ENCODE assay signal across 1 mouse cellular context in the genomic region with DNA sequence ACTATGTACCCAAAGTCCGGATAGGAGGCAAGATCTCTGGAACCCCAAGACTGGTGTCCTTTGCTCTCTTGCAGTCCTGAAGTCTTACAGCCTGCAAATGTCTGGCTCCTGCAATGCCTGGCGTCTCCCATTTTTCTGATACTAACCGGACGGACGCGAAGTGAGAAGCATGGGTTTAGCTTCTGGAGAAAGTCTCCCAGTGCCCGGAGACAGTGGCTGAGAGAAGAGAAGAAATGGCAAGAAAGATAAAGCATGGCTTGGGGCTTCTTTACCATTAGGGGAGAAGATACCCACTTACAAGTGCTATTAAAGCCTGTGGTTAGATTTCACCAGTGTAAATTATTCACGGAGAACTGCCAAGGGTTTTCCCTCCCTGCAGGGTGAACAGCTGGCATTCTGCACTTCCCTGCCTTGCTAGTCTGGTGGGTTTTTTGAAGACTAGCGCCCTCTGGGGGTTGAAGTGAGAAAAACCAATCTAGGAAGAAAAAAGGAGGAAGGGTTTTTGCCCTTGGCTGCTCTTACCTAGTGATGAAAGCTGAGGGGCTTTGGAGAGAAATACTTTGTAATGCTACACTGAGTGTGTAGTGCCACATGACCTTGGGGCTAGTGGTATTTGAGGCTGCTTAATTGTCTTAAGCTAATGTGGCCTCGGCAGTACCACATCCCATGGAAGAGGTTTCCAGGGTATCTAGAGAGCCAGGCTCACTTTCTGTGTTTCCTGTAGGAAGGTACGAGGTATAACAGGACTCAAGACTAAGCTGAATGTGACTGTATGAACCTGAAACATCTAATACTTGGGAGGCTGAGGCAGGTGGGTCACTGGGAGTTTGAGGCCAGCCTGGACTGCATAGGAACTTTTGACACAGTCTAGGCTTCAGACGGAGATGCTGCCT.
TF ChIP-seq lines count a peak whose summit lies in the region.

No protein-coding gene starts in this region.

TF ChIP-seq in myocyte, 11 proteins besides CTCF, POLR2A, EP300 and RAD21 (continued from another document):
- TF ChIP-seq REST (IDR thresholded peaks at IDR 0.05; ENCODE audit: insufficient read depth, insufficient read length), result no peak
- TF ChIP-seq USF1 (IDR thresholded peaks at IDR 0.05; ENCODE audit: low read depth), result no peak
- TF ChIP-seq TCF12 (IDR thresholded peaks at IDR 0.05; ENCODE audit: insufficient read depth, poor library complexity, severe bottlenecking), result no peak
- TF ChIP-seq SRF (IDR thresholded peaks at IDR 0.05; ENCODE audit: control insufficient read depth, insufficient read length, low read depth), result no peak
- no peak for TF ChIP-seq POLR2AphosphoS2 (IDR thresholded peaks at IDR 0.05; ENCODE audit: insufficient read length, low read depth)
